Mouse (Mus musculus) B cell, adult 2 months (primary cell): ENCODE data around the gene Mt3.
"Not testable (repeated sequence)": the region's sequence is repeated elsewhere in the genome, so short reads cannot be mapped to it uniquely, and the experiment has no call there.

Source experiments
- DNase-seq, 2 experiments: peaks; one replicate each; pipeline ENCODE4 v3.0.0; 2022

The Mt3 gene

DNA sequence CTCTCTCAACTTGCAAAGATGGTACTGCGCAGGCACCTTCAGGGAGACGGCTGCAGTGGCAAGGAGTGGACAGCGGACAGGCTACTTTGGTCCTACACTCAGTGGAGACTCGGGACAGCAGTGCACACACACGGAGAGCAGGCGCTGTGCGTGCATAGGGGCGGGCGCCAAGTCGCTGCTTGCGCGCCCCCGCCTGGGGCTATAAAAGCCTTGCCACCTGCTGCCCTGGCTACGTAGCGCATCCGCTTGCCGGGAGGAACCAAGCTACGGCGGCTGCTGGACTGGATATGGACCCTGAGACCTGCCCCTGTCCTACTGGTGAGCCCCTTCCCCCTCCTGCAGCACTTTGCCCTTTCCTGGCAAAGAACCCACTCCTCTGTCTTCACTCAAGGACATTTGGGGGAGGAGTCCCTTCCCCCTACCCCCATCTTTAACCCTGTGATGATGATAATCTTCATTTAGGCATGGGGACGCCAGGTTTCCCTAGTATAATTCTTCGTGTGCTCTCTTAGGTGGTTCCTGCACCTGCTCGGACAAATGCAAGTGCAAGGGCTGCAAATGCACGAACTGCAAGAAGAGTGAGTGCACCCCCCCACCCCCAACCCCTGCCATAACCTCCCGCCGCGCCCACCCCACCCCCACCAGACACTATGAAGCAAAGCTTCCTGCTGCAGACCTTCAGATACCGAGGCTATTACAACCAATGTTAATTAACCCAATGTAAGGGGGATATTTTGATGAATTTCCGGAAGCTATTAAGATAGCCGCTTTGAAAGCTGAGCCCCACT is at the start of gene Mt3:
TSS of gene Mt3 (plus strand) at position 95 of the 788 bp plus-strand sequence.
- no peak for DNase-seq

DNA sequence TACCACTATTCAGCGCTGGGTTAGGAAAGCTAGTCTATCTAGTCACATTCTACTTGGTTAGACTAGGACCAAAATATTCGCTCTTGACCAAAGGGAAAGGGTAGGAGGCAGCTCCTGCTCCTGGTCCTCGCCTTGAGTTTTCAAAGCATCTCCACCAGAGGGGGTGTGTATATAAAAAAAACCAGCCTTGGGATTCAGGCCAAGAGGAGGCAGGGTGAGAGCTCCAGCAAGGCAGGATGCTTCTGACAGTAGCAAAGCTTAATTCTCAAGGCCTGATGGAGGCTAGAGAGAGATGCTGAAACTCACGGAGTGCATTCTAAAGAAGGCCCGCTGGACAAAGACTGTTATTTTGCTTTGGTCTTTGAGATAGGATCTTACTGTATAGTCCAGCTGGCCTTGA is 48.3 kb upstream of the Mt3 start:
- no peak for DNase-seq

DNA sequence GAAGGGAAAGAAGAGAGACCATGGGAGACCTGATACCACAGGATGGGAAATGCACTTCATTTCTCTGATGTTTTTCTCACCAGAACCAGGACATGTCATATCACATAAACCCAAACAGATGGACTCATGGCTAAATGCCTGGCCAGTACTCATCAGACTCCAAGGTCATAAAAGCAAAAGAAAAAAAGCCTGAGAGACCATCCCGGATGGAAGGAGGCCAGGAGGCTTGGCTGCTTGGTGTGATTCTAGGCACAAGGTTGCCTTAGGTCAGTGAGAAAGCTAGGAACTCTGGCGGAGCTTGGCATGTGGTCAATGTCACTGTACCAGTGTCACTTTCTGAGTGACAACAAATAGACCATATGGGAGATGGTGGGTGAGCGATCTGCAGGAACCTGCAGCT is 44.5 kb upstream of the Mt3 start:
- DNase-seq, result no peak

DNA sequence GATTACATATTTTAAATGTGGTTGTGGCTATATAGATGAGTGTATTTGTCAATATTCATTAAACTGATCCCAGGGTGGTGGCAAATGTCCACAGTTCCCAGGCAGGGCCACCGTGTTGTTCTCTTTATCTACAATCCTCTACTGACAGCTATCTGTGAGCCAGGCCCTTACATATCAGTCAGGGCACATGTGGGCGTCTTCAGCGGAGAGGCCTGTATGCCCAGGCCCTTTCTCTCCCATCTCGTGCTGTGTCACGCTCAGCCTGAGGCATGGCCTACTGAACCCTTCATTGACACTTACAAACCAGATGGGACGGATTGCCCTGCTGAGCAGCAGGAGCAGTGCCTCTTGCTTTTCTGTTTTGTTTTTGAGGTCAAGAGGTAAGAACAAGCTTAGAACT is 43.0 kb upstream of the Mt3 start:
- no peak for DNase-seq

DNA sequence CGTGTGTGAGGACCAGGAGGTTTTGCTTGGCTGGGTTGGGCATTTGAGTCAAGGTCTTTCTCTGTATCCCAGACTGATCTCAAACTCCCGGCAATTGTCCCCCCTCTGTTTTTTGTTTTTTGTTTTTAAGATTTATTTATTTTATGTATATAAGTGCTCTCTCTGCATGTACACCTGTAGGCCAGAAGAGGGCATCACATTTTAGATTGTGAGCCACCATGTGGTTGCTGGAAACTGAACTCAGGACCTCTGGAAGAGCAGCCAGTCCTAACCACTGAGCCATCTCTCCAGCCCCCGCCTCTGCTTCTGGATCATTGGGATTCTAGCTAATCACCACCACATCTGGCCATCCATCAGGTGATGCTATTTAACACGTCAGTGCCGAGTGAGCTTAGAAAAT is 42.6 kb upstream of the Mt3 start:
- DNase-seq, result no peak

DNA sequence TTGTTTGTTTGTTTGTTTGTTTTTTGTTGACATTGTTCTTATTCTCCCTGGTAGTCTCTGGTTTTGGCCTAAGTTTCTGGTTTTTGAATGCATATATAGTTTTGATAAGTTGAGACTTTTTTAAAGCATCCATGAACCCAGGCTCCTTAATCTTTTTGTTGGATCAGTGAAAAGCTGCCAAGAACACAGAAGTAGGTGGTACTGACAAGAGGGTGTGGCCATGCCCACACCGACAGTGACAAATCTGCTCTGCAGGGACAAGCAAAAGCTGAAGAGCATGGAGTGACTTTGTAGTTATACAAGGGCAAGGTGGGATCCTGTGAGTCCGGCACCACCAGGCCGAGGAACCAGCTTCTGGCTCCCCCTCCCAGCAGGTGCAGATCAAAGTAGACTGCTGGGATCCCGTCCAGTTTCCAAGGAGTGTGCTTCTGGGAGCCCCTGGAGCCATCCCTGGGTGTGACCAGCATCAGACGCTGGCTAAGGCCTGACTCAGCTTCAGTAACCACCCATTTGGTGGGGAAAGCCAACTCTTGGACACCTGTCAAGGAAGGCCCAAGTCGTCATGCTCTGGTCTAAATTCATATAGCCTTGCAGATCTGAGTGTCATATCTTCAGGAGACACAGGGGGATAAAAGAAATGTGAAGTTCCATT is 41.8 kb upstream of the Mt3 start:
- no peak for DNase-seq

DNA sequence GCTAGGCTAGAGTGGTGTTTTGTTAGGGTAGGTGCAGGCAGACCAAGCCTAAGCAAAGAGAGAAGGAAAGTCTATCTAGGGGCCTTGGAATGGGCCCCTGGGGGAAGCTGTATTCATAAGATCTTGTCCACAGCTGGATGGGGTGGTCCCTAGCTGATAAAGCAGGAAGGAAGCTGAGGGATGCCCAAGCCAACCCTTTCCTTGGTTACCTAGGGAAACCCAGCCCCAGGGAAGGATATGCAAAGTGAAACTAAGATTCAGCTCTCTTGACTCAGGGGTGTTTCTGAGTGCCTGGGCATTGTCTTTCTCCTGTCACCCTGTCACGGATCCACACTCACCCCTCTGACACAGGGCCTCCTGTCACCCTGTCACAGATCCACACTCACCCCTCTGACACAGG is 39.0 kb upstream of the Mt3 start:
- DNase-seq, result no peak

DNA sequence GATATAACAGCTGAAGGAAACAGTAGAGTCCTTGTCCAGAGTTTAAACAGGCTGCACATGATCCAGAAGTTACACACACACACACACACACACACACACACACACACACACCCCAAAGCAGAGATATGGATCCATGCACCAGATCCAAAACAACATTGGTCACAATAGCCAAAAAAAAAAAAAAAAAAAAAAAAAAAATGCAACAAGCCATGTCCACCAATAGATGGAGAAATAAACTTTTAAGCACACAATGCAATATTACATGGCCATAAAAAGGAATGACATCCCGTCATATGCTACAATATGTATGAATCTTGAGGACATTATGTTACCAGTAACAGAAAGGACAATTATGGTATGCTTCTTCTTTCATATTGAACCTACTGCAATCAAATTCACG is 38.4 kb upstream of the Mt3 start:
- DNase-seq, result no peak

DNA sequence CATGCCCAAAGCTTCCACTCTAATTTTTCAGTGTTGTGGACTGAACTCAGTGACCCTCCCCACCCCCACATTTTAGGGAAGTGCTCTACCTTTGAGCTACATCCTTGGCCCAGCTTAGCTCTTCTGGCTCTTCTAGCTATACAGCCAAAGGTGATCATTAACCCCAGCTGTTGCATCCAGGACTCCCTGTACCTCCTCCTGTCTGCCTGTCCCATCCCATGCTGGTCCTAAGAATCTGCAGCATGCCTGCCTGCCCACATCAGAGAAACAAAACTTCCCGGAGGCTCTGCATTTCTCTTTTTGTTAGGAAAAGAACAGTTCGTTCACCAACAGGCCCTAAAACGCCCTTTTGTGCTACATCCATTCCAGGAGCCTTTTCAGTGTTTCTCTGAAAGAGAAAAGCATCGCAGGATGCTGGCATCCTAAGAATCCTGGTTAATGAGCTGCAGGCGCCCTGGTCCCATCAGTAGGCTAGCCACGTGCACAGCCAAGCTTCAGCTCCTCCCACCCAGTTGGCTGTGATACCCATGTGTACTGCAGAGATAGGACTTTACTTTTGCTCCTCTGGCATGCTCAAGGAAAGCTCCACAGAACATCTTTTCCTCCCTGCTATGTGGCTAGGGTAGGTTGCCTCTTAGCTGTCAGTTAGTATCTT is 33.5 kb upstream of the Mt3 start:
- no peak for DNase-seq

DNA sequence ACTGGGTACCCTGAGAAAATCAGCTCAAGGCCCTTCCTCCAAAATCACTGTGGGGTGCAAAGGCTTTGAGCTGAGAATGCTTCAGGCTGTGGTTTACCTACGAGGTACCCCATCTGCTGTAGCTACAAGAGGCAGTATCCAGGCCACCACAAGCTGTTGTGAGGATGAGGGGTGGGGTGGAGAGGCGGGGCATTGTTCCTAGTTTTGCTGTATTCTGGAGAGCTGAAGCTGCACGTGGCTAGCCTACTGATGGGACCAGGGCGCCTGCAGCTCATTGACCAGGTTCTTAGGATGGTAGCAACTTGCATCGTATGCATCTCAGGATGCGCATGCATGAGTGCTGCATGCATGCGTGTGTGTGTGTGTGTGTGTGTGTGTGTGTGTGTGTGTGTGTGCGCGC is 30.8 kb upstream of the Mt3 start:
- DNase-seq, result no peak

DNA sequence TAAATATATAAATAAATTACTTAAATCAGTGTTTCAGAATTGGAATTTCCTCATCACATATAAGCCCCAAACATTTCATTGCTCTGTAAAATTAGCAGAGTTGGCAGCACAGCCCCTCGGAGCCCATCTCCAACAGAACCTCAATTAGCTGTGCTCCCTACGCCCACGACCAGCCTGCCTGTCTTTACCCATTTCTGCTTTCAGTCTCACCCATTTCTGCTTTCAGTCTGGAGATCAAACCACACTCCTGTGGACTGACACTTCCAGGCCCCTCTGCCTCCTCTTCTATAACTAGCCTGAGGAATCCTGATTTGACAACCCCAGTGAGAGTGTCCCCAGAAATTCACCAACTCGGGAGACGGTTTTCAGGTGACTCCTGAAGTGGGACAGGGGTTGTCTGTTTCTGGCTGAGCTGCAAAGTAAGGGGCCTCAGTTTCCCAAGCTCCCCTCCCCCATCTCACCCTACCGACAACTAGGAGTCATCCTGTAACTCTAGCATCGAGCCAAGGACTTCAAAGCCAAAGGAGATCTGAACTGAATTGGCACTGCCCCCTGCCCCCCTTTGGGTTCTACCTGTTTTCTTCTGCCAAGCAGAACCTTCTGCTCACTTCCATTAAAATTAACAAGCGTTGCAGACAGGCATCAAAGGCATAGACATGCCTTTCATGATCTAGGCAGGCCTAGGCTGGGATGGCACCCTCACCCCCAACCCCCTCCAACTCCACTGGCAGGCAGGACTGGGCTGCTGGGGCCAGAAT is 29.5 kb upstream of the Mt3 start:
- no peak for DNase-seq

DNA sequence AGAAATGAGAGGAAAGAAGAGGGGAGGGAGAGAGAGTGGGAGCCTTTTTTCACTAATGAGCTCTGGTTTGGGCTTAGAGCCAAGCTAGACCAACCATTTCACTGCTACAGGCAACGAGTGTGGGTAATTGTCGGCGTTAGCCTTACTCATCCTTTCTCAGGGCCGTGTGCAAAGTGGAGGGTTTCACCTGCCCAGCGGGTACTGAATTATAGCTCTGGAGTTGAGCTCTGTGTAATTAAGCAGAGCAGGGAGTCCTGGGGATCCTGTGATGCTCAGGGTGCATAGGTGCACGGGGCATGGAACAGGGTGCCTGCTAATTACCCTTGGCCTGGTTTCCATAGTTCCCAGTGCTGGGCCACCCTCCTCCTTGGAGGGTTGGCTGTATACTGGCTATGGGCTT is 24.7 kb upstream of the Mt3 start:
- DNase-seq, result no peak

DNA sequence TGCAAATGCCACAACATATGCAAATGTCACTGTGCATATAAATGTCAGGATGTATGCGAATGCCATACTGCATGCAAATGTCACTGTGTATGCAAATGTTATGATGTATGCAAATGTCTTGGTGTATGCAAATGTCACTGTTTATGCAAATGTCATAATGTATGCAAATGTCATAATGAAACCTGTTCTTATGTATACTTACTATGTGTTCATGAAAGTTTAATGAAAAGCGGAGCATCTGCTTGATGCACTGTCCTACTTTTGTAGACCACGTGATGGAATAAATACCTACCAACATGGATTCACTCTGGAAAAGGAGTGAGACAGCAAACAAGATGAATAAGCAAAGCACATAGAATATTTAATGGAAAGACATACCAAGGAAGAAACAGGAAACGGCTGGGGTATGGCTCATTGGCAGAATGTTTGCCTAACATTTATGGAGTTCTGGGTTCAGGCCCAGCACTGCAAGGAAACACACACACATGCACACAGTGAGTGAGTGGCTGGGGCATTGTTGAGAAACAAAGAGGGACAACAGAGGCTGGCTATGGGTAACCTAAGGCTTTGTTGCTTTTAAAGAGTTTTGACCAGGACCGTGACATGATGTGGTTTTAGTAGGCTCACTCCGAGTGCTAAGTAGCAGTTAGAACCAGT is 23.1 kb upstream of the Mt3 start:
- DNase-seq, result no peak

DNA sequence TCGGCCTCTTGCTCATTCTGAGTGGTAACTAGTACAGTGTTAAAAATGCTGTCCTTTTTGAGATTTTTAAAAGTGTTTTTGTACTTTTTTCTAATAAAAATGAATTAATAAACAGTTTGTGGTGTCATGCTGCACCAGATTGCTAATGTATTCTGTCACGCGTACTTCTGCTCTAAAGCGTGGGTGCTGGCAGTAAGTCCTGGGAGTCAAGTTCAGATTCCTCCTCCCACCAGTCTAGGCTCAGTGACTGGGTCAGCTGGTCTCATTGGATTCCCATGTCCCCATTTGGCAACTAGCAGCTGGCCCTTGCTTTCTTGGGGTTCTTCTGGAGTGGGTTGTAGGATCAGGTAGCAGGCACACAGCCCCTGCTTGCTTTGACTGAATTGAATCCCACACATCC is 22.3 kb upstream of the Mt3 start:
- DNase-seq, result no peak

DNA sequence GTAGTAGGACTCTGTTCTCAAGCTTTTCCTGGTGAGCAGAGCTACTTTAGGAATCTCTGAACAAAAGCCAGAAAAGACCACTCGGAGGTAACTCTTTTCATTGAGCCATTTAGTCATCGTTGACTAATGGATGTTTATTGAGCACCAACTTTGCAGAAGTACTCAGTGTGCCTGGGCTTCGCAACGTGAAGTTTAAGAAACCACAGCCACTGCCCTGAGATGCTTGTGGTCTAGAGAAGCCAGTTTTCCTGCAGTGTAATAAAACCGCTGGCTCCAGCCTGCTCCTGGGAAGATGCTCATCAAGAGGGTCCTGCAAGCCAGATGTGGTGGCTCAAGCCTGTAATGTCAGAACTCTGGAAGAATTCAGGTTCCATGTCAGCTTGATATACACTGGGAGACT is 20.3 kb upstream of the Mt3 start:
- no peak for DNase-seq

DNA sequence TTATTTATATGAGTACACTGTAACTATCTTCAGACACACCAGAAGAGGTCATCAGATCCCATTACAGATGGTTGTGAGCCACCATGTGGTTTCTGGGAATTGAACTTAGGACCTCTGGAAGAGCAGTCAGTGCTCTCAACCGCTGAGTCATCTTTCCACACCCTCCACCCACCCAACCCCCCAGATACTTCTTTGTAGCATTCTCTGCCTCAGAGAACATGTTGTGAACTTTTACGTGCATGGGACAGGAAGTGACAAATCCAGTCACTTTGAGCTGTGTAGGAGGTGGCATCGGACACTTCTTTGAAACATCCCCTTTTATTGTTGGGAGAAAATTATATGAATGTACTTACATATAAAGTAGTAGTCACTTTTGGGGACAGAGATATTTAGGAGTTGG is 17.8 kb upstream of the Mt3 start:
- not testable (repeated sequence) for DNase-seq

DNA sequence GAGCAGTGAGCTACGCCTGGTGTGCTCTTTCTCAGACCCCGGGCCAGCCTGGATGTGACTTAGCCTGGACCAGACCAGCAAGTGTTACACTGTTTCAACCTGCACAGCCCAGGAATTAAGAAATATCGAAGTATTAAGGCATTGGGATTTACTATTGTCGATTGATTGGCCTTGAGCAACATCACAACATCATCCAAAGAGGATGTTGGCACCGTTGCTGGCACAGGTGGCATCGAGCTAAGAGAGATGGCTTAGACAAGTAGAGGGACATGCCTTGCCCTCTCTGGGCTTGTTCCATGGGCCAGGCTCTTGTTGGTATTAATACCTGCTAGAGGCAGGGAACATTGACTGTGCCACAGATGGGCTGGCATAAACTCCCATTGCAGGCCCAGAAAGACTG is 16.9 kb upstream of the Mt3 start:
- DNase-seq, result no peak

DNA sequence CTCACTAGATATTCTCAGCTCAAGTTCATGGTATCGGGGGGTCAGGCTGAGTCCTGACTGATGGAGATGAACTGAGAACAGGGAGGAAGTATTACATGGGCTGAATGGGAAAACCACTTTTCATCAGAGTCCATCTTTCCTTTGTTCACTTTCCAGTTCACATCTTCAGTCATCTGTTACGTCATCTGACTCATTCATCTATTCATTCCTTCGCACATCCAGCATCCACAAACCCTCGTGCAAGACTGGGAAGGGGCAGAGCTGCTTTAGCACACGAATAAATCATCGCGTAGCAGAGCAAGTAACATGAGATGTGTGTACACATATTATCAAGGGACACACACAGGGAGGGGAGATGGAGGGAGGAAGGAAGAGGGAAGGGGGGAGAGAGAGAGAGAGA is 16.2 kb upstream of the Mt3 start:
- no peak for DNase-seq

DNA sequence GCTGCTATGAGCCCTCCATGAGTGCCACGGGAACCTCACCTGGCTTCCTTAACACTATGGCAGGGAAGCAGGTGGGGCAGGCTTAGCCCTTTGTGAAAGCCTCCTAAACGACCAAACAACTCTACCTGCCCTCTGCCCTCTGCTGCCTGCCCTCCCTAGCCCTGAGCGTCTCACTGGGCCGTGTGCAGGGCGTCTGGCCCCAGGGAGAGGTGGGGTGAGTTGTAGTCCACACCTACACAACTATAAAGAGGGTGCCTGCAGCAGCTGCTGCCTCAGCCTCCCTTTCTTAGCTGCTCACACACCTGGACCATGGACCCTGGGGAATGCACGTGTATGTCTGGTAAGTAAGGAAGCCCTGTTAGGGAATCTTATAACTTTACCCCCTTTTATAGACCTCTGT is 15.5 kb upstream of the Mt3 start, which contains the start of gene Mt4:
TSS of gene Mt4 (plus strand) at position 265 of the 400 bp plus-strand sequence.
- DNase-seq, result no peak

DNA sequence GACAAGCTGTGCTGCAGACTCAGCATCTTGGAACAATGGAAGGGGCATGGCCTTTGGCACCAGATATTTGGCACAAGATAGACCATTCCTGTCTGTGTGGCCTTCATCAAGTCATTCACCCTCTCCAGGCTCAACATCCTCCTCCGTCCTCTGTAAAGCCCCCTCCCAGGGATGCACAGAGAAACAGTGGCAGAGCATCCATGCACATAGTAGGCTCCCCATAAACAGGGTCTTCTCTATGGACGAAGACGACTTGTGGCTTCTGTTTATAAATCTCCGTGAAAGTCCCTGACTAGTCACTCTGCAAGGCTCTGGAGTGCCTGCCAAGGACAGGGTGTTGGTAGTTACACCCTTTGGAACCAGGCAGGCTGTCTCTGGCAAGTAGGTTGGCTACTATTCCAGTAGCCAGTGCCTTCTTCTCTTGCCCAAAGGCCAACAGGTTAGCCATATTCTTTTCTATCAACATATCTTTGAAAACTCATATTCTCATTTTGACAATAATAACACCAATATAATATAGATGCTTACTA is 12.1 kb upstream of the Mt3 start:
- no peak for DNase-seq

DNA sequence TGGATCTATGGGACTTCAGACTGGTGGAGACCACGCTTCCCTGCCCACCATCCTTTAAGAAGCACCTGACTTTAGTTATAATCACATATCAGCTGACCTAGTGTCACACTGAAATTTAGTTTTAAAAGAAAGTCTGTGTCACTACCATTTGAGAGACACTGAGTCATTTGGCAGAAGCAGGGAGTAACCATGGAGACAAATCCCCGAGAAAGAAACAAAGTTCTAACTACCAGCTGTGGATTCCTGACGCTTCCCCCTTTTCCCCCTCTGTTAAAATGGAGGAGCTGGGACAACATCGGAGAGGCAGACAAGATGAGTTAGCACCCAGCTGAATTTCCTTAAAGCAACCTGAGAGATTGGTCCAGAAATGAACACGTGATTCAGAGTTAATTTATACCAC is 4.2 kb upstream of the Mt3 start:
- DNase-seq, result no peak

DNA sequence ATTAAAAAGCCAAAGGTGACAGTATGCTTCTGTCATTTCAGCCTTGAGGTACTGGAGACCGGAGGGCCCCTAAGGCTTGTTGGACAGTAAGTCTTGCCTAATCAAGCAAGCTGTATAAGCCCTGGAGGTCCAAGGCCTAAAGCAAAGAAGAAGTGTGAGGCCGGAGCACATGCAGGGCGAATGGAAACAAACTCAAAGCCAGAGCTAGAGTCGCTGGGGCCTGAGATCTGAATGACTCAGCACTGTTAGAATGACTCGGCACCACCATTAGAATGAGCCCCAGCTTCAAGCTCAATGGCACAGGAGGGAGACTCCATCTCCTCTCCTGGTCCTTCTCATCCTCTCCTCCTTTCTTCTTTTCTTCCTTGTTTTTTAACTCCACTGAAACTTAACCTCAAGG is 1.5 kb upstream of the Mt3 start:
- no peak for DNase-seq

DNA sequence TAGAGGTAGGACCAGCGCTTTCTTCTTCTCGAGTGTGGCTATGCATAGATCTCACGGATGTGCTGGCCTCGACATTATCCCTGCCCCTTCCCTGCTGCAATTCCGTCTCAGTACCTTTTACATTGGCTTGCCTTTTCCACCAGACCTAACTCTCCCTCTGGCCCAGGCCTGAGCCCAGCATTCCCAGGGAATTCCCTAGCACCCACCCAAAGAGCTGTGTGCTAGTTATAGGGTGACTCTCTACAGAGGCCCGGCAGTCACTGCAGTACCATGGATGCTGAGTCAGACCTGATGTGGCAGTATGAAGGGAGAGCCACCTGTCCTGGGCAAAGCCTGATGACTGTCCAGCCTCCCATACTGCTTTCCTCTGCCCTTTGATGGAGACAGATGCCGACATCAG is 1.0 kb downstream of the Mt3 start:
- no peak for DNase-seq
